Mouse (Mus musculus) kidney, postnatal 0 days (tissue): ENCODE results near the gene Ak1. TPM values are rescaled to one million over a fixed set of nuclear protein-coding genes. Genes with fewer than 3 reads are reported as not detected.

ENCODE experiments used
- ATAC-seq: fragments of 200-750 bp; cut with Nextera tagmentation; replicated peaks from 2 replicates; pipeline ENCODE4 v1.8.0; 2017; ENCODE audit warnings: low read depth, moderate number of reproducible peaks, moderate TSS enrichment, moderate library complexity; ENCODE audit not compliant: low FRiP score
- DNase-seq: peaks from one replicate; pipeline ENCODE4 v3.0.0-alpha.2; 2016; ENCODE audit warnings: low spot score
- H3K27ac ChIP-seq: fragments of 300-500 bp; sonication (generic); 2 replicates; pipeline ENCODE4 v1.5.1; 2014; ENCODE audit warnings: mild to moderate bottlenecking
- H3K27me3 ChIP-seq: fragments of 300-500 bp; sonication (generic); 2 replicates; pipeline ENCODE4 v1.6.1; 2014; ENCODE audit warnings: low read length, mixed read lengths; ENCODE audit not compliant: insufficient read depth
- H3K36me3 ChIP-seq: fragments of 300-500 bp; sonication (generic); 2 replicates; pipeline ENCODE4 v1.6.1; 2014; ENCODE audit warnings: low read length, mixed read lengths; ENCODE audit not compliant: insufficient read depth
- H3K4me1 ChIP-seq: fragments of 300-500 bp; sonication (generic); replicated peaks from 2 replicates; pipeline ENCODE4 v1.6.1; 2014; ENCODE audit warnings: antibody characterized with exemption, low read length, mixed read lengths; ENCODE audit not compliant: insufficient read depth
- H3K4me2 ChIP-seq: fragments of 300-500 bp; sonication (generic); 2 replicates; pipeline ENCODE4 v1.6.1; 2014; ENCODE audit warnings: mild to moderate bottlenecking, low read length, moderate library complexity, mixed read lengths
- H3K4me3 ChIP-seq: fragments of 300-500 bp; sonication (generic); replicated peaks from 2 replicates; pipeline ENCODE4 v1.5.1; 2014; ENCODE audit warnings: low read depth, low read length
- H3K9ac ChIP-seq: fragments of 300-500 bp; sonication (generic); 2 replicates; pipeline ENCODE4 v1.6.1; 2014; ENCODE audit warnings: low read depth, low read length
- H3K9me3 ChIP-seq: fragments of 300-500 bp; sonication (generic); replicated peaks from 2 replicates; pipeline ENCODE4 v1.6.1; 2016; ENCODE audit warnings: low read length, inconsistent platforms, mixed read lengths
- CTCF ChIP-seq: IDR thresholded peaks from 2 replicates; pipeline ENCODE4 v1.5.1; 2016; ENCODE audit warnings: antibody characterized with exemption, low read depth, mild to moderate bottlenecking, moderate library complexity
- WGBS: fragments of 180-500 bp; shearing (Covaris S2); extraction: QIAGEN DNeasy Blood & Tissue Kit; methylation state at CpG from one replicate; pipeline ENCODE4 v1.1.7; 2014; 5-methylcytosine and 5-hydroxymethylcytosine counted together
- polyA plus RNA-seq: library from polyadenylated mRNA; unstranded; fragments of >200 nt; fragmentation: Nextera tagmentation; extraction: Ambion mirVana; gene quantifications from 2 replicates; pipeline ENCODE4 v1.2.1, GENCODE M21; 2015

The Ak1 gene
- polyA plus RNA-seq: 38.7 and 41.6 TPM in 2 replicates

DNA sequence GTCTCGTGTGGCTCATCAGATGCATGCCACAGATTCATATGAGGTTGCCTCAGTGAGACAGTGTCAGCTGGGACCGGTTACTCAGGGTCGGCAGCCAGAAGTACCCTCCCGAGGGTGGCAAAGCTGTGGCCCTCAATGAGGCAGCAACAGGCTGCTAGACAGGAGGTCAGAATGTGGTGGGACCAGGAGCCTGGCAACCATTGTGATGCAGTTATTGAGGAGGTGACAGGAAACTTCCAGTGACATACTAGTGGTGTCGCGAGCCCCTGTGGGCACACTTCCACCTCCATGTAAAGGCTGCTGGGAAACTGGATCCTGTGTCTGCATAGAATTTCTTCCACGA, at the start of gene Ak1:
Ak1 (plus strand) TSS at position 242 of the 343 bp plus-strand sequence.
- Histone ChIP-seq H3K27ac (peak within 1 kb of the TSS; percentile 78), H3K9ac (no peak within 1 kb of the TSS), H3K4me1 (peaks cover 40% of the 10 kb centered on the region), H3K4me2 (no peak within 1 kb of the TSS; the same call in 1 of the 2 replicates), H3K36me3 (no peaks in the 10 kb centered on the region), H3K4me3 (no peak within 1 kb of the TSS), H3K27me3 (no peaks in the 10 kb centered on the region), H3K9me3 (no peaks in the 10 kb centered on the region)
- WGBS: 13% methylated on average over 7 of the region's 7 CpGs
- DNase-seq (no peak), ATAC-seq (no peak)
- no peak for TF ChIP-seq CTCF

DNA sequence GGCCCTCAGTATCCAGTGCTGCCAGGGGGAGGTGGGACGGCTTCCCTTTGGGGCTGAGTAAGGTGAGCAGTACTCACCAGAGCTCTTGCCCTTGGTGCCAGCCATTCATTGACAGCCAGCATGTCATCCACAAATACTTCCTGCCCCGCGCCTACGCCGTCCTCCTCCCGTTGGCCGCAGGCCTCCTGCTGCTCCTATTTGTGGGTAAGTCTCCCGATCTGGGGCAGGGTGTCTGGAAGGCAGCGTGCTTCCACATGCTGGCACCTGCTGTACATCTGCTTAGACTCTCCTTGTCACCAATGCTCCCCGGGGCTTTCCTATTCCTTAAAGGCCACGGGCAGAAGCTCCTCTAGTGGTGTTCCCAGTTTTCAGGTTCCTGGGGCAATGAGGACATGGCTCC, 49.4 kb upstream of the Ak1 start:
- Histone ChIP-seq H3K36me3 (peaks cover 19% of the 10 kb centered on the region), H3K9ac (no peak overlapping the region), H3K4me2 (no peak overlapping the region), H3K4me3 (no peak overlapping the region), H3K9me3 (no peaks in the 10 kb centered on the region), H3K4me1 (peaks cover 13% of the 10 kb centered on the region), H3K27ac (no peak overlapping the region), H3K27me3 (no peaks in the 10 kb centered on the region)
- DNase-seq (no peak), ATAC-seq (no peak)
- 91% methylated on average over 11 of the region's 11 CpGs for WGBS
- no peak for TF ChIP-seq CTCF

DNA sequence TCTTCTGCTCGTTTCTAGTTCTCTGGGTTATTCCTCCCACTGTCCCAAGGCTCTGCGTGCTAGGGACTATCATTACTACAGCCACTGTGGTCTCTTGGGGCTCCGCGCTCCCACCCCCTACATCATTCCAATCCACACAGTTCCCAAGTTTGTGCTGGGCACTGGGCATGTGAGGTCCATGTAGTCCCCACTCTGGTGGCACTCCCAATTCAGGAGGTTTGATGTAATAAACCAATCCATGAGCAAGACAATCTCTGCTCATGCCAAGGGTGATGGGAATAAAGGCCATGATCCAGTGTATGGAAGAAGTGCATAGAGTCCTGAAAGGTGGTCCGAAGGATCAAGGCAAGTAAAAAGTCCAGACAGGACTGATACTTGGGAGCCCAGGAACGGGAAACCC, 47.1 kb upstream of the Ak1 start, which contains the start of gene Pip5kl1:
Pip5kl1 (plus strand) TSS at position 301 of the 400 bp plus-strand sequence.
- Histone ChIP-seq H3K4me3 (peak within 1 kb of the TSS; percentile 31), H3K27me3 (no peaks in the 10 kb centered on the region), H3K9ac (peak within 1 kb of the TSS; percentile 44; the same call in 1 of the 2 replicates), H3K27ac (no peak within 1 kb of the TSS), H3K4me1 (peaks cover 13% of the 10 kb centered on the region), H3K4me2 (peak within 1 kb of the TSS; percentile 64), H3K9me3 (no peaks in the 10 kb centered on the region), H3K36me3 (0 out of 2 replicates have a peak, but pooled peaks cover 5% of the 10 kb centered on the region)
- no peak for TF ChIP-seq CTCF
- DNase-seq (no peak), ATAC-seq (no peak)
- 82% methylated on average over 6 of the region's 6 CpGs for WGBS

DNA sequence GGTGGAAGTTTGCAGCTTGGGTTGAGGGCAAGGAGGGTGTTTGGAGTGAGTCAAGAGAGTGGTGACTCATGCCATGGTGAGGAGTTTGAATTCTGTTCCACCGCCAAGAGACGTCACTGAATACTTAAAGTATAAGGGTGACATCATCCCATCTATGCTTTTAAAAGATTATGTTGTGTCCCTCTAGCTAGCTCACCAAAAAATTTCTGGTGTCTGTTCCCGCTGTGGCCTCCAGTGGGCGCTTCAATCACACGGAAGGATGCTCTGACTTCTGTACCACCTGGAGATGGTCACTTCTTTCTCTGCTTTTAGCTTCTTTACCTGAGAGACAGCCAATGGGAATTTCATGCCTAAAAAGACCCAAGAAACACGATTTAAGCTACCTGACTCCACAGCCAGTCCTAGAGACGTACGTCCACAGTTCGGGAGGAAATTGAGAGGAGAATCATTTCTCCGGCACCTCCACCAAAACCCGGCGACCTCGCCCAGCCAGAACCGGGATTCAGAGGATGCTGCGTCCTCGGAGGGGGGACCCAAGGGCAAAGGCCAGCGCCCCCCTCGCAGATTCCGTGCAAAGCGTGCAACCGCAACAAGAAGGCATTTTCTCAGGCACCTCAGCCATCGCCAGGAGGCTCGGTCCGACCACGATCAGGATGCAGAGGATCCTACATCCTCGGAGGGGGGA, 46.5 kb upstream of the Ak1 start:
- H3K27ac ChIP-seq: no peak overlapping the region
- 0 out of 2 replicates have a peak, but pooled peaks cover 5% of the 10 kb centered on the region for H3K36me3 ChIP-seq
- peak overlapping the region; percentile 44; the same call in 1 of the 2 replicates for H3K9ac ChIP-seq
- H3K27me3 ChIP-seq: no peaks in the 10 kb centered on the region
- H3K4me3 ChIP-seq: peak overlapping the region; percentile 31
- H3K9me3 ChIP-seq: no peaks in the 10 kb centered on the region
- 2% methylated on average over 26 of the region's 26 CpGs for WGBS
- DNase-seq (peak; percentile 59), ATAC-seq (no peak)
- peak overlapping the region; percentile 64 for H3K4me2 ChIP-seq
- H3K4me1 ChIP-seq: peaks cover 13% of the 10 kb centered on the region
- peak; percentile 81 for TF ChIP-seq CTCF

DNA sequence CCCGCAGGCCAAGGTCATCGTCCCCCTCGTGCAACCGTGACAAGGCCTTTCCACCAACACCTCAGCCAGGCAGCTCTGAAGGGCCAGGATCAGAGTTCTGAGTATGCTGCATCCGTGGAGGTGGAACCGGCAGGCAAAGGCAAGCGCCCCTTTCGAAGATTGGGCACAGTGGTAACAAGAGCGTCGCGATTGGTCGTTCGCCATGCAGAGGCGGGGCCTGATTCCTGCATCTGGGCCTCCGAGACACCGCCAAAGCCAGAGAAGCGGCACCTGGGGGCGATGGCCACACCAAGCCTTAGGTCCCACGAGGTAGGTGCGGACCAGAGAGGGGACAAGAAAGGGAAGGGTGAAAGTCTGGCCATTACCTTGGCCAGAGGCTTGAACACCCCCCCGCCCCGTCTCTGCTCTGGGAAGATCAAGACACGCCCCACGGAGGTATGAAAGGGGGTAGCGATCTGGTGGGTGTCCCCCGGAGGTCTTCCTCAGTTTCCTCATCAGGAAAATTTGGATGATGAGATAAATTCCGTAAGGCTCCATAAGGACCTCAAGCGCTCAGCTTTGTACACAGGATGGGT, 45.9 kb upstream of the Ak1 start, which contains the start of gene 9430097D07Rik:
9430097D07Rik (minus strand) TSS at position 99 of the 575 bp plus-strand sequence.
- 9% methylated on average over 28 of the region's 28 CpGs for WGBS
- H3K27me3 ChIP-seq: no peaks in the 10 kb centered on the region
- peak within 1 kb of the TSS; percentile 31 for H3K4me3 ChIP-seq
- 0 out of 2 replicates have a peak, but pooled peaks cover 5% of the 10 kb centered on the region for H3K36me3 ChIP-seq
- no peaks in the 10 kb centered on the region for H3K9me3 ChIP-seq
- no peak within 1 kb of the TSS for H3K27ac ChIP-seq
- peak within 1 kb of the TSS; percentile 44; the same call in 1 of the 2 replicates for H3K9ac ChIP-seq
- DNase-seq: peak; percentile 62
- H3K4me1 ChIP-seq: peaks cover 13% of the 10 kb centered on the region
- ATAC-seq: no peak
- no peak for TF ChIP-seq CTCF
- H3K4me2 ChIP-seq: peak within 1 kb of the TSS; percentile 64

DNA sequence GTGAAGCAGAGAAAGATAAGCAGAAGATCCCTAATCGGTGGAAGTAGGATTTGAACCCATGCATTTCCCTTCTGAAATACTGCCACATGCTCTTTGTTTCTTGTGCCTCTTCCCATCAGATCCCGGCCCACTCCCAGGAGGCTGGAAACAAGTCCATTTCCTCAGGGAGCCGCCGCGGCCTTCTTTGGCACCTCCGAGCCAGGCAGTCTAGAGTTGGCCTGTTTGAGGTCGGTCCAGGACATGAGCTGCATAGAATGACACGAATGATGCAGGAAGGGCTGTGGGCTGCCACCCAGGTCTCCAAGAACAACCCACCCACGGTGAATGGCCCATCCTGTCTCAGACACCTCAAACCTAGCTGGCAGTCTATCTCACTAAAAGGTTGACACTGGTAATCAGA, 45.0 kb upstream of the Ak1 start:
- Histone ChIP-seq H3K9ac (no peak overlapping the region), H3K4me3 (no peak overlapping the region), H3K9me3 (no peaks in the 10 kb centered on the region), H3K36me3 (0 out of 2 replicates have a peak, but pooled peaks cover 5% of the 10 kb centered on the region), H3K27ac (no peak overlapping the region), H3K4me2 (no peak overlapping the region), H3K27me3 (no peaks in the 10 kb centered on the region), H3K4me1 (peaks cover 11% of the 10 kb centered on the region)
- no peak for DNase-seq
- TF ChIP-seq CTCF: no peak
- 91% methylated on average over 9 of the region's 9 CpGs for WGBS
- ATAC-seq: no peak
